16 mouse cellular contexts compared by ENCODE assay signal in the genomic region with DNA sequence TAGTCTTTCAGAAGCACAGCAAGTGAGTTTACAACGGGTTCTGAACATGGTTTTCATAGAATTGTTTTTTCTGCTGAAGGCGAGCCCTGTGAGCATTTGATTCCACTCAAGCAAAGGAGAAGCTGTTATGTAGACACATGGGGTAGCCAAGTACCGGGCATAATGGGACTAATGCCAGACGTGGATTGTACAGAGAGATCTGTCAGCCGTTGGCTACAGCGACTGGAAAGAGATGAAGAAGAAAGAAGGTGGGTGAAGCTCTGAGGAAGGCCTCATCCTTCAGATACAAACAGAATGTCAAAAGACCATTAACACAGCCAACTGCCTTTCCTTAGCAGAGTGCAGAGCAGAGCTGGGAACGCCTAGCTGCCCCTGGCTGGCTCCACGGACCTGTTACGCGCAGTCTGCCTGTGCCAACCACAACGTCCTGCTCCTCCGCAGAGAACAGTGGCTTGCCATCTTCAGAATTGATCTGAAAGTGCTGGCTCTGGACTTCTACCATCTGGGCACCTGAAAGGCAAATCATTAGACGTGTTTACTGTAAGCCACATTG. TPM values are rescaled to one million over a fixed set of nuclear protein-coding genes. Genes with fewer than 3 reads are reported as not detected.
DNase-seq lines count a peak whose midpoint lies in the region; ATAC-seq and TF ChIP-seq lines count a peak whose summit lies in the region.
"Had no signal": no experiment of that assay in that cellular context is flagged by ENCODE, and none has a peak within 500 bp of the region (broad histone marks: within the 10 kb centered on the region; RNA-seq: fewer than 3 reads in every experiment).

No protein-coding gene starts in this region.

- H3K27ac ChIP-seq in forebrain, embryonic 16.5 days (ENCODE audit: low read length): no peak overlapping the region
- H3K27ac ChIP-seq in forebrain, embryonic 12.5 days: no peak overlapping the region
- H3K27ac ChIP-seq in stomach, postnatal 0 days (replicated peaks): no peak overlapping the region
- H3K27ac ChIP-seq in midbrain, embryonic 16.5 days (ENCODE audit: low read length): no peak overlapping the region

- intact Hi-C loops in heart, postnatal 36 days (cut with DNase I): no loop called here

- no peaks in the 10 kb centered on the region for H3K9me3 ChIP-seq in forebrain, embryonic 16.5 days (ENCODE audit: control insufficient read depth, low read length)
- no peaks in the 10 kb centered on the region for H3K9me3 ChIP-seq in forebrain, embryonic 12.5 days
- H3K9me3 ChIP-seq in stomach, postnatal 0 days (ENCODE audit: control insufficient read depth, low read length): no peaks in the 10 kb centered on the region
- H3K9me3 ChIP-seq in midbrain, embryonic 16.5 days (replicated peaks; ENCODE audit: control insufficient read depth, low read length, poor library complexity, severe bottlenecking): no peaks in the 10 kb centered on the region

- peak; percentile 40; the same call in 1 of the 2 replicates for ATAC-seq in forebrain, embryonic 16.5 days
- ATAC-seq in forebrain, embryonic 12.5 days (ENCODE audit: low FRiP score): no peak
- ATAC-seq in stomach, postnatal 0 days (ENCODE audit: low FRiP score, low TSS enrichment): peak; percentile 35; the same call in 1 of the 2 replicates
- no peak for ATAC-seq in midbrain, embryonic 16.5 days

- DNase-seq in lung, postnatal 10 days: peak; percentile 9
- DNase-seq in lung, postnatal 4 days: no peak
- DNase-seq in cerebellum, postnatal 10 days: peak; percentile 85 to 86
- no peak for DNase-seq in stomach, postnatal 0 days (ENCODE audit: low spot score)
- DNase-seq in heart, postnatal 36 days: no peak
- DNase-seq: adrenal gland, adult 8-10 months; gastrocnemius, postnatal 10 days; heart, postnatal 4 days; kidney, postnatal 10 days; lung, embryonic 14.5 days; thymus, adult 18-20 months had no signal

- no peak overlapping the region for H3K4me2 ChIP-seq in forebrain, embryonic 16.5 days (ENCODE audit: low read length)
- H3K4me2 ChIP-seq in forebrain, embryonic 12.5 days: no peak overlapping the region
- H3K4me2 ChIP-seq in stomach, postnatal 0 days (replicated peaks; ENCODE audit: low read depth): no peak overlapping the region
- H3K4me2 ChIP-seq in midbrain, embryonic 16.5 days (ENCODE audit: low read length): no peak overlapping the region
- H3K4me2 ChIP-seq: lung, embryonic 14.5 days had no signal

- H3K4me1 ChIP-seq in forebrain, embryonic 16.5 days (replicated peaks; ENCODE audit: control insufficient read depth, insufficient read depth, low read length): peaks cover 12% of the 10 kb centered on the region
- H3K4me1 ChIP-seq in forebrain, embryonic 12.5 days: peaks cover 8% of the 10 kb centered on the region; the same call in 1 of the 2 replicates
- H3K4me1 ChIP-seq in stomach, postnatal 0 days (replicated peaks; ENCODE audit: control insufficient read depth, insufficient read depth): no peaks in the 10 kb centered on the region
- H3K4me1 ChIP-seq in midbrain, embryonic 16.5 days (ENCODE audit: control insufficient read depth, insufficient read depth, low read length): no peaks in the 10 kb centered on the region

- TF ChIP-seq EP300 in stomach, postnatal 0 days (optimal IDR thresholded peaks at IDR 0.05): no peak

- H3K4me3 ChIP-seq in forebrain, embryonic 16.5 days (replicated peaks; ENCODE audit: low read length): no peak overlapping the region
- no peak overlapping the region for H3K4me3 ChIP-seq in forebrain, embryonic 12.5 days (replicated peaks)
- no peak overlapping the region for H3K4me3 ChIP-seq in stomach, postnatal 0 days (ENCODE audit: low read depth, low read length)
- H3K4me3 ChIP-seq in midbrain, embryonic 16.5 days (ENCODE audit: low read depth, low read length): no peak overlapping the region
- H3K4me3 ChIP-seq: megakaryocyte, embryonic 14.5 days had no signal

- H3K9ac ChIP-seq in forebrain, embryonic 16.5 days (replicated peaks; ENCODE audit: low read depth, low read length): no peak overlapping the region
- H3K9ac ChIP-seq in forebrain, embryonic 12.5 days: no peak overlapping the region
- H3K9ac ChIP-seq in stomach, postnatal 0 days (ENCODE audit: low read length): no peak overlapping the region
- H3K9ac ChIP-seq in midbrain, embryonic 16.5 days (ENCODE audit: low read depth, low read length): no peak overlapping the region
- H3K9ac ChIP-seq: lung, embryonic 14.5 days had no signal

- WGBS in forebrain, embryonic 16.5 days: 54% methylated on average over 13 of the region's 13 CpGs
- 92% methylated on average over 13 of the region's 13 CpGs for WGBS in forebrain, embryonic 12.5 days
- WGBS in stomach, postnatal 0 days: 68% methylated on average over 13 of the region's 13 CpGs
- 85% methylated on average over 13 of the region's 13 CpGs for WGBS in midbrain, embryonic 16.5 days

- no peaks in the 10 kb centered on the region for H3K27me3 ChIP-seq in forebrain, embryonic 16.5 days (replicated peaks; ENCODE audit: control insufficient read depth, insufficient read depth, low read length)
- H3K27me3 ChIP-seq in forebrain, embryonic 12.5 days: no peaks in the 10 kb centered on the region
- H3K27me3 ChIP-seq in stomach, postnatal 0 days (ENCODE audit: control insufficient read depth, insufficient read depth, low read length): no peaks in the 10 kb centered on the region
- no peaks in the 10 kb centered on the region for H3K27me3 ChIP-seq in midbrain, embryonic 16.5 days (ENCODE audit: control insufficient read depth, insufficient read depth, low read depth, low read length)
- H3K27me3 ChIP-seq: megakaryocyte, embryonic 14.5 days had no signal

- H3K36me3 ChIP-seq in forebrain, embryonic 16.5 days (ENCODE audit: control insufficient read depth, insufficient read depth): no peaks in the 10 kb centered on the region
- no peaks in the 10 kb centered on the region for H3K36me3 ChIP-seq in forebrain, embryonic 12.5 days (replicated peaks)
- H3K36me3 ChIP-seq in stomach, postnatal 0 days (ENCODE audit: control insufficient read depth, insufficient read depth, low read length): no peaks in the 10 kb centered on the region
- no peaks in the 10 kb centered on the region for H3K36me3 ChIP-seq in midbrain, embryonic 16.5 days (ENCODE audit: control insufficient read depth, insufficient read depth, low read length)

- no peak for TF ChIP-seq CTCF in stomach, postnatal 0 days (IDR thresholded peaks at IDR 0.05; ENCODE audit: low read depth)

RNA-seq across cellular contexts. Expression of a gene that starts 26.2 kb away (rescaled TPM):
- polyA plus RNA-seq in forebrain, embryonic 16.5 days (2015; fragmentation: Nextera tagmentation; extraction: Ambion mirVana): 0.22 and 0.24 TPM in 2 replicates
- polyA plus RNA-seq in forebrain, embryonic 12.5 days (2016; fragmentation: Nextera tagmentation; extraction: Ambion mirVana): 0.05 and 0.19 TPM in 2 replicates
- polyA plus RNA-seq in stomach, postnatal 0 days (2015; fragmentation: Nextera tagmentation; extraction: Ambion mirVana): 2.4 and 2.9 TPM in 2 replicates
- 0.24 TPM in 1 of 2 replicates, not detected in the other for polyA plus RNA-seq in midbrain, embryonic 16.5 days (2015; fragmentation: Nextera tagmentation; extraction: Ambion mirVana)
- total RNA-seq in heart, postnatal 36 days (2021): 100 to 1,000 TPM; 237 to 263 TPM
- polyA plus RNA-seq: liver, adult 2 months had no signal

Comparison
In these comparisons a context has a peak if more than half of its experiments do, and no peak if none do; other contexts are left out.
1. ATAC-seq: peak in forebrain, embryonic 16.5 days (single experiment) and stomach, postnatal 0 days (single experiment); none in forebrain, embryonic 12.5 days (single experiment) and midbrain, embryonic 16.5 days (single experiment).
2. DNase-seq: peak in lung, postnatal 10 days (single experiment) and cerebellum, postnatal 10 days (2 of 2); none in lung, postnatal 4 days (0 of 2), stomach, postnatal 0 days (single experiment) and heart, postnatal 36 days (0 of 2).